8 mouse cellular contexts compared by ENCODE assay signal in the genomic region with DNA sequence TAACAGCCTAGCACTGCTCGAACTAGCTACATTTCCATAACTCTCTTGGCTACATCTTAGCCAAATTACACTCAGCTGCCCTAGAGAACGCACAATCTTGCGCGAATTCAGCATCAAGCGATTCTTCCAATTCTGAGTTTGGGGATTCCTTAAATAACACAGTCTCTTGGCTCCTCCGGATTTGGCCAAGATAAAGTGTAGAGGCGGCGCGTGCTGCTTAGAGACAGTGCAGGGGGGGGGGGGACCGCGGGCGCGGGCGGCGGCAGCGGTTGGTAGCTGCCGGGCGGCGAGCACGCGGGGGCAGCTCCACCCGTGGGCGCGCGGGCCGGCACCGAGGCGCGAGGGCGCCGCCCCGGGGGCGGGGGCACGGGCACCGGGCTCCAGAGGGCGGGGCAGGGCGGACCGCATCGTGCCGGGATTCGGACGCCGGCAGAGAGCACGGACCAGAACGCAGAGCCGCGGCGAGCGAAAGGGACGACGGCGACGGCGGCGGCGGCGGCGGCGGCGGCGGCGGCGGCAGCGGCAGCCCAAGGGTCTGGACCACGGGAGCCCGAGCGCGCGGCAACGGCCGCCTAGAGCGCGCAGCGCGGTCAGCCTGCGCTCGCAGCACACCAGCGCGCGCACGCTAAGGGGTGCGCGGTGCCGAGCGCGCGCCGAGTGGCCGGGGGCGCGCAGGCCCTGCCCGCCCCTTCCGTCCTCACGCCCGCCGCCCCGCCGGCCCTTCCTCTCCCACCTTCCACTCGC. TPM values are rescaled to one million over a fixed set of nuclear protein-coding genes. Genes with fewer than 3 reads are reported as not detected.
DNase-seq lines count a peak whose midpoint lies in the region; ATAC-seq lines count a peak whose summit lies in the region.

Gene Ugcg, plus strand, starts transcription at position 456 of the 744 bp plus-strand sequence.

- intact Hi-C loops in gastrocnemius, postnatal 14 days (cut with DNase I; ENCODE audit: low total_unique reads), result loop anchor here (5.0 kb wide), 1 partner anchor 92 kb away; no protein-coding TSS in a partner anchor
- intact Hi-C loops in left cerebral cortex, postnatal 14 days (cut with DNase I), result loop anchor here (2.0 to 10.0 kb wide), 3 partner anchors 92 to 356 kb away; partner anchors contain the start of genes Ptbp3 and Ptgr1

- DNase-seq in adrenal gland, adult (ENCODE audit: inconsistent age in 2 of 2, low spot score in 1 of 2), result peak; percentile 89 to 94
- DNase-seq in embryo, embryonic 10 days (ENCODE audit: low spot score), result peak; percentile 85
- peak; percentile 76 for DNase-seq in gastrocnemius, postnatal 14 days
- DNase-seq in left cerebral cortex, postnatal 14 days (ENCODE audit: low spot score in 2 of 2), result peak; percentile 73 to 77
- DNase-seq in right cerebral cortex, postnatal 25 days, result peak; percentile 76
- peak; percentile 82 for DNase-seq in yolk sac, embryonic 10.5 days (ENCODE audit: low spot score)

- peak; percentile 44 for ATAC-seq in inflammation-experienced regulatory T-cells, adult 6 months
- ATAC-seq in megakaryocyte-erythroid progenitor cell, adult 5-6 weeks (replicated peaks; ENCODE audit: low FRiP score, low TSS enrichment, poor library complexity, severe bottlenecking), result peak; percentile 58

RNA-seq across cellular contexts. Expression of gene Ugcg, which starts in this region (rescaled TPM):
- 10 to 100 TPM; 10.2 to 10.4 TPM for total RNA-seq in gastrocnemius, postnatal 14 days (2021)
- 10 to 100 TPM in 2 of 3 experiments, 1 to 10 TPM in 1; 8.7 to 20.6 (median 16.4) TPM for polyA plus RNA-seq in inflammation-experienced regulatory T-cells, adult 6 months (2017; shearing (Covaris generic))
- 10 to 100 TPM; 92.8 to 93.8 TPM for total RNA-seq in left cerebral cortex, postnatal 14 days (2021)
- 223 and 236 TPM in 2 replicates for total RNA-seq in megakaryocyte-erythroid progenitor cell, adult 5-6 weeks (2014; fragmentation: Nextera tagmentation)
- total RNA-seq in megakaryocyte-erythroid progenitor cell, adult 5-6 weeks (2017), result 225 and 282 TPM in 2 replicates

Comparison
In these comparisons a context has a peak if more than half of its experiments do, and no peak if none do; other contexts are left out.
1. Peak in every context shown above with its lines: DNase-seq and ATAC-seq.
2. RNA of gene Ugcg (total RNA-seq): 223 to 282 TPM in megakaryocyte-erythroid progenitor cell, adult 5-6 weeks and 92.8 to 93.8 TPM in left cerebral cortex, postnatal 14 days; 10.2 to 10.4 TPM in gastrocnemius, postnatal 14 days; every median in the first group is over 4 times any median in the second.